Mouse (Mus musculus): ENCODE results near the gene Antxr1. TPM values are rescaled to one million over a fixed set of nuclear protein-coding genes. Genes with fewer than 3 reads are reported as not detected.
A peak's percentile ranks its signal among the peaks of the same experiment; 100 is the strongest.
"Not testable (repeated sequence)": the region's sequence is repeated elsewhere in the genome, so short reads cannot be mapped to it uniquely, and the experiment has no call there.

Antxr1 gene
- polyA plus RNA-seq, 1 experiment: not detected

DNA sequence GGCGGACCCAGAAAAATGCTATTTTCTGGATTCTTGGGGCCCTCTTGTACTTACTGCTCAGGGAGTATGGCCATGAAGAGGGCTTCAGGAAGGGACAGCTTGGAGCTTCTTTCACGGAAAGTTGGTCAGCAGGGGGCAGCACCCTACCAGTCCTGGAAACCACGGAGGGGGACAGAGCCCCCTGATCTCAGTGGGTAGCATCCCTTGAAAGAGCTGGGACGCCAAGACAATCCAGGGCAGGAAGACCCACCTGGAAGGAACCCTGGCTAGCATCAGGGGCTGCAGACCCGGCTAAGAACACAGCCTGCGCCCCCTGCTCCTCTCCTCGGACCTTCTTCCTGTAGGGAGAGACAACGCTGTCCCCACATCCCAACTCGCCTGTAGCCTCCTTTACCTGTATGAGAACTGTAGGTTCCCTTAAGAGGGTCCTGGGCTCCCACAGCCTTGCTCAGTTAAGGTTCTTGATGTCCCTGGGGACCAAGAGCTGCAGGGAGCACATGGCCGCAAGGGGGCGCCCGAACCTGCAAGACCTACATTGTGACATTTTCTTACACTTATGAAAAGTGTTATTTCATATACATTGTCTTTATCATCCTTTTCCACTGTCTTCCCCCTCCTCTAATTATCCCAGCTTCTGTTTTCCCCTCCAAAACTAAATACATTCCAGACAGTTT lies 234.2 kb downstream of the Antxr1 start:
- H3K27ac ChIP-seq (ENCODE audit: insufficient read depth, low read depth, low read length): no peak overlapping the region
- peak overlapping the region; percentile 29 for H3K4me3 ChIP-seq (ENCODE audit: insufficient read depth, low read depth, low read length)
- peaks cover 12% of the 10 kb centered on the region; the same call in 1 of the 2 replicates for H3K4me1 ChIP-seq (ENCODE audit: control insufficient read depth, insufficient read depth, low read length)
- WGBS: 13% methylated on average over 12 of the region's 12 CpGs
- no peak for TF ChIP-seq POLR2A (IDR thresholded peaks at IDR 0.05; ENCODE audit: insufficient read depth, low read depth, low read length)
- TF ChIP-seq CTCF (IDR thresholded peaks at IDR 0.05; ENCODE audit: insufficient read depth, low read depth, low read length): peak; percentile 80

DNA sequence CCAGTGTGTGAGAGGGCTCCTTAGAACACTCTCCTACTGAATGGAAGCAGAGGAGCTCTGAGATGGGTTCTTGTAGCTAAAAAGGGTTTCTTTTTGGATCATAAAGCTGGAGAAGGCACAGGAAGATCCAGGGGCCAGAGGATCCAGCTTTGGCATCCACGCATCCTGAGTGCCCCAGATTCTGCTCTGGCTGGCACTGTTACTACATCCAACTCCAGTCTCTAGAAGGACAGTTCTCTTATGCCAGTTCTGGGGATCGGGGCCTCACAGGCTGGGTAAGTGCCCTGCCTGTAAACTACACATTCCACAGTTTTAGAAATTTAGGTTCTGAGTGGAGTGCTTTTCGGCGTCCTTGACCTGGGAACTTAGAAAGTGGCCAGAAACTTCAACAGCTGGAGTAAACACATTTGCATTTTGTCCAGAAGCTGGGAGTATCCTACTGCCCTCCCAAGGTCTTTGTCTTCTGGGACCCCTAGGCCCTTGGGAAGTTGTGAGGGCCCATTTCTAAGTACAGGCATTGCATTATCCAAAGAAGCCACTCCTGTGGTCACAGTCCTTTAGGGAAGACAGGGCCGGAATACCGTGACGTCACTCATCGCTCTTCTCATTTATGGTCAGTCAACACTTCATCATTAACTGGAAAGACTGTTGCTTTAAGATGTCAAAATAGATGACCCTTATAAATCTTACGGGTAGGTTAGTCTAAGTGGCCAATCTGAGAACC lies 235.2 kb downstream of the Antxr1 start:
- Histone ChIP-seq H3K27ac (ENCODE audit: insufficient read depth, low read depth, low read length) (no peak overlapping the region), H3K4me3 (ENCODE audit: insufficient read depth, low read depth, low read length) (no peak overlapping the region), H3K4me1 (ENCODE audit: control insufficient read depth, insufficient read depth, low read length) (peaks cover 12% of the 10 kb centered on the region; the same call in 1 of the 2 replicates)
- TF ChIP-seq CTCF (IDR thresholded peaks at IDR 0.05; ENCODE audit: insufficient read depth, low read depth, low read length) (no peak), POLR2A (IDR thresholded peaks at IDR 0.05; ENCODE audit: insufficient read depth, low read depth, low read length) (no peak)
- 89% methylated on average over 9 of the region's 9 CpGs for WGBS

DNA sequence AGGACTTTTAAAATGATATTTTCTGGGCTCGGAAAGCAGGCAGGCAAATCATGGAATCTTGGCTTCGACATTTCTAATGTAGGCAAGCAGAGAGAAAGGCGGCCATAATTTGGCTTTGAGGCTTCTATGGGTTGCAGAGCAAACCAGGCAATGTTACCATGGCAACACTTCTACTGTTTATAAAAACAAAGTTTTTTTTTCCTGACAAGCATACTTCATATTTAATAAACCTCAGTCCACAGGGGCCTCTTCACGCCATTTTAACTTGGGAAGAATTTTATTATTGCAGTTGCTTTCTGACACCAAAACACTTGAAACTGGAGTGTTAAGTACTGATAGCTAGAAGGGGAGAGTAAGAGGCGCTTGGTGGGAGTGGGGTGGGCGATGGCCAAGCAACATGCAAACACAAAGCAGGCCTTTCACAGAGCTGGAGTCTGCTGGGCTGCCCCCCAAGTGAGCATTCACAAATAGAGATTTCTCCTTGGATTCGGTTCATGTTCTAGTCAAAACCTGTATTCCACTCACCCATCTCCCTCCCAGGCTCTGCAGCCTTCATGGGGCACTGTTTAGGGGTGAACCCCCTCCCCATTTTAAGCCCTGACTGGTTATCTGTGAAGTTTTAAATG lies 235.8 kb downstream of the Antxr1 start:
- 54% methylated on average over 7 of the region's 7 CpGs for WGBS
- no peak overlapping the region for H3K4me3 ChIP-seq (ENCODE audit: insufficient read depth, low read depth, low read length)
- H3K27ac ChIP-seq (ENCODE audit: insufficient read depth, low read depth, low read length): no peak overlapping the region
- TF ChIP-seq POLR2A (IDR thresholded peaks at IDR 0.05; ENCODE audit: insufficient read depth, low read depth, low read length) (no peak), CTCF (IDR thresholded peaks at IDR 0.05; ENCODE audit: insufficient read depth, low read depth, low read length) (no peak)
- H3K4me1 ChIP-seq (ENCODE audit: control insufficient read depth, insufficient read depth, low read length): peaks cover 12% of the 10 kb centered on the region; the same call in 1 of the 2 replicates

DNA sequence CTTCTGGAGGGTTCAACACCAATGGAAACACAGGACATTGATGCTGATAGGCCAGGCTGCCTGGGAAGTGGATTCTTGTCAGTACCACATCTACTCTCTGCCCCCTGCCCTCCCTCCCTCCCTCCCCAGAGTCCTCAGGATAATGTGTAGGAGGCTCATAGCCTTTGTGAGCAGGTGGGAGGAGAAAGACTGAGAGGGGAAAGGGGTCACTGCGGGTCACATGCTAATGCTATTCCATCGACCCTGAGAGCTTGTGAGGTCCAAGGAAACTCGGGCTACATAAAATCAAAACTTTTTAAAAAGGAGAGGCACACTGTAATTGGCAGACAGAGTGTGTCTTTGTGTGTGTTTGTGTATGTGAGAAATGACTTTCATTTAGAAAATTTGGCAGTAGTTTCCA lies 236.4 kb downstream of the Antxr1 start:
- 22% methylated on average over 3 of the region's 3 CpGs for WGBS
- Histone ChIP-seq H3K27ac (ENCODE audit: insufficient read depth, low read depth, low read length) (no peak overlapping the region), H3K4me3 (ENCODE audit: insufficient read depth, low read depth, low read length) (no peak overlapping the region), H3K4me1 (ENCODE audit: control insufficient read depth, insufficient read depth, low read length) (peaks cover 12% of the 10 kb centered on the region; the same call in 1 of the 2 replicates)
- no peak for TF ChIP-seq POLR2A (IDR thresholded peaks at IDR 0.05; ENCODE audit: insufficient read depth, low read depth, low read length)
- TF ChIP-seq CTCF (IDR thresholded peaks at IDR 0.05; ENCODE audit: insufficient read depth, low read depth, low read length): no peak

DNA sequence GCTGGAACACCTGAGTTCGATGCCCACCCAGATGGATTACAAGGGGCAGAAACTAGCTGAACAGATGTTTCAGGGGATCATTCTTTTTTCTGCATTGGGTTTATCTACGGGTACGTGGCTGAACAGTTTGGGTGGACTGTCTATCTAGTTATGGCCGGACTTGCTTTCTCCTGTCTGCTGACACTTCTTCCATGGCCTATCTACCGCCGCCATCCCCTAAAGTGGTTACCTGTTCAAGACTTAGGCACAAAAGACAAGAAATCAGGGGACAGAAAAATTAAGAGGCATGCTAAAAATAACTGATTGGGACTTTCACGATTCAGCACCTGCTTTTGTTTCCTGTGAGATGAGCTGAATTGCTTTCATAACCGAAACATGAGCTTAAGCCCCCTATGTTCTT lies 242.0 kb downstream of the Antxr1 start:
- H3K4me3 ChIP-seq (ENCODE audit: insufficient read depth, low read depth, low read length); H3K4me1 ChIP-seq (ENCODE audit: control insufficient read depth, insufficient read depth, low read length); H3K27ac ChIP-seq (ENCODE audit: insufficient read depth, low read depth, low read length): not testable (repeated sequence)
- WGBS: 88% methylated on average over 8 of the region's 8 CpGs

DNA sequence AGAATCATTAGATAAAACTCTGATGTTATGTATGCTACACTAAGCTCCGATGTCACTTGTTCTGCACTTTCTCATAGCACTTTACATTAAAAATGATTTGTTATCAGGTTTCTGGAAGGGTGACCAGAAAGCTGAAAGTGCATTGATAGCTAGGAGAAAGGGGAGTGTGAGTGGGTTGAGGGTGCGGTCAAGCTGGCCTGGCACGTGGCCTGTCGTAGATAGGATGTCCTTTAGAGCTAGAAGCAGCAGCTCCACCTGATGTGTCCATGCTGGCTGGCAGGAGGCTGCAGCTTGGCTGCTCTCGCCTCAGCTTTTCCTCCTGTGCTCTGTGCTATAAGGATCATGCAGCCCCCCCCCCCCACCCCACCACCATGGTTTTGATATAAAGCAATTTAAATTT lies 243.1 kb downstream of the Antxr1 start:
- H3K4me1 ChIP-seq (ENCODE audit: control insufficient read depth, insufficient read depth, low read length): no peaks in the 10 kb centered on the region
- TF ChIP-seq CTCF (IDR thresholded peaks at IDR 0.05; ENCODE audit: insufficient read depth, low read depth, low read length): no peak
- no peak for TF ChIP-seq POLR2A (IDR thresholded peaks at IDR 0.05; ENCODE audit: insufficient read depth, low read depth, low read length)
- H3K27ac ChIP-seq (ENCODE audit: insufficient read depth, low read depth, low read length): no peak overlapping the region
- no peak overlapping the region for H3K4me3 ChIP-seq (ENCODE audit: insufficient read depth, low read depth, low read length)
- 93% methylated on average over 5 of the region's 5 CpGs for WGBS

DNA sequence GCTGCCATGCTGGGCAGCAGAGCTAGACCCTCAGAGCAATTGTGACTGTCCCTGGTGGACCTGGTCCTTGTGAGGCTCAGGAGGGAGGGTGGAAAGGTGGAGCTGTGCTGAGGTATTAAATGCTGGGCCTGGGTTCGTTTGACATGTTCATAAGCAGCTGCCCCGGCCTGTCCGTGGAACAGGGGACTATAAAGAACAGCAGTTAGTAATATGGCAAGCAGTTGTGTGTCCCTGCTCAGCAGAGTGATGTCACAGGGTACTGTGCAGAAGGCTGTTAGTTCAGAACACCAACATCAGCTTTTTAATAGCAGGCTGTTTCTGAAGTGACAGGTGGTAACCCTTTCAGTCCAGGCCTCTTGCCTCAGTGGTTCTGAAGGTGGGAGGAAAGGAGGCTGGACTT lies 244.7 kb downstream of the Antxr1 start:
- TF ChIP-seq CTCF (IDR thresholded peaks at IDR 0.05; ENCODE audit: insufficient read depth, low read depth, low read length) (no peak), POLR2A (IDR thresholded peaks at IDR 0.05; ENCODE audit: insufficient read depth, low read depth, low read length) (no peak)
- 85% methylated on average over 3 of the region's 3 CpGs for WGBS

DNA sequence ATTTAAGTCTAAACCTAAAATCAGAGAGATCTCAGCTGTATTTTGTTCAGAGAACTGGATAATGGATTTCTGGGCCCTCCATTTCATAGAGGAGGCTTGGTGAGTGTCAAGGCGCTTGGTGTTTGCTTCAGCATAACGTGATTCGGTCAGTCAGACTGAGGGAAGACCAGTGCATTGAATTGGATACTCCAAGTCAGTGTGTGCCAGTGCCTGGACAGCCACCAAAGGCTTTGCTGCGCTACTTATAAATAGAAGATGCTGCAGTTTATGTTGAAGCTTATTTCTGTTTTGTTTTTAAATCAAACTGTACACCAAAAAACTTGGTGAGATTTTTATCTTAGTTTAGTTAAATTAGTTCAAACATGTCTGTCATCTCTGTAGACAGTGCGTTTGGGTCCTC lies 247.3 kb downstream of the Antxr1 start:
- H3K27ac ChIP-seq (ENCODE audit: insufficient read depth, low read depth, low read length): no peak overlapping the region
- no peak for TF ChIP-seq CTCF (IDR thresholded peaks at IDR 0.05; ENCODE audit: insufficient read depth, low read depth, low read length)
- TF ChIP-seq POLR2A (IDR thresholded peaks at IDR 0.05; ENCODE audit: insufficient read depth, low read depth, low read length): no peak
- H3K4me3 ChIP-seq (ENCODE audit: insufficient read depth, low read depth, low read length): no peak overlapping the region
- WGBS: 93% methylated on average over 5 of the region's 5 CpGs
- H3K4me1 ChIP-seq (ENCODE audit: control insufficient read depth, insufficient read depth, low read length): no peaks in the 10 kb centered on the region

More for the DNA sequence above, 244.7 kb downstream of the Antxr1 start:
- Histone ChIP-seq H3K4me3 (ENCODE audit: insufficient read depth, low read depth, low read length) (no peak overlapping the region), H3K4me1 (ENCODE audit: control insufficient read depth, insufficient read depth, low read length) (no peaks in the 10 kb centered on the region), H3K27ac (ENCODE audit: insufficient read depth, low read depth, low read length) (no peak overlapping the region)

DNA sequence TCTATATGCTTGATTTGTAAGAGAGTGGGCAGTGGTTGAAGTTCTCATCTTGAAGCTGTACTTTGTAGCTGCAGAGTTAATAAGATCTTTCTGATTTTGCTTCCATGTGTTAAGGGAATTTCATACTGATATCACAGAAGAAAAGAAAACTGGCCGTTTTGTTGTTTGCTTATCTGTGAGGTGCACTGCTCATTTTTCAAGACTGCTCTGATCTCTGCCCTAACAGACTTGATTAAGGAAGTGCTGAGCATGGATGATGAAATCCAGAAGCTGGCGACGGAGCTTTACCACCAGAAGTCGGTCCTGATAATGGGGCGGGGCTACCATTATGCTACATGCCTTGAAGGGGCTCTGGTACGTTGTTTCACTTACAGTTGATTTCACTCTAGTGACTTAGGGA lies 250.6 kb downstream of the Antxr1 start:
- Histone ChIP-seq H3K27ac (ENCODE audit: insufficient read depth, low read depth, low read length) (no peak overlapping the region), H3K4me3 (ENCODE audit: insufficient read depth, low read depth, low read length) (no peak overlapping the region), H3K4me1 (ENCODE audit: control insufficient read depth, insufficient read depth, low read length) (no peaks in the 10 kb centered on the region)
- TF ChIP-seq CTCF (IDR thresholded peaks at IDR 0.05; ENCODE audit: insufficient read depth, low read depth, low read length): no peak
- TF ChIP-seq POLR2A (IDR thresholded peaks at IDR 0.05; ENCODE audit: insufficient read depth, low read depth, low read length): no peak
- WGBS: 91% methylated on average over 6 of the region's 6 CpGs

Other genes with a start within 250 kb of the Antxr1 start
- not detected in 2 replicates for gene D6Ertd527e, start 231.1 kb downstream of the Antxr1 start, polyA plus RNA-seq (2012; ENCODE audit: insufficient read depth, insufficient read length, low replicate concordance, missing spikeins)
- gene Gkn1, start 15.1 kb upstream of the Antxr1 start, polyA plus RNA-seq (2012; ENCODE audit: insufficient read depth, insufficient read length, low replicate concordance, missing spikeins): not detected in 2 replicates
- not detected in 2 replicates for gene Gkn2, start 37.5 kb upstream of the Antxr1 start, polyA plus RNA-seq (2012; ENCODE audit: insufficient read depth, insufficient read length, low replicate concordance, missing spikeins)
- gene Gkn3, start 53.1 kb upstream of the Antxr1 start, polyA plus RNA-seq (2012; ENCODE audit: insufficient read depth, insufficient read length, low replicate concordance, missing spikeins): not detected in 2 replicates
- gene Bmp10, start 93.2 kb upstream of the Antxr1 start, polyA plus RNA-seq (2012; ENCODE audit: insufficient read depth, insufficient read length, low replicate concordance, missing spikeins): not detected in 2 replicates
- not detected in 2 replicates for gene Arhgap25, start 197.4 kb upstream of the Antxr1 start, polyA plus RNA-seq (2012; ENCODE audit: insufficient read depth, insufficient read length, low replicate concordance, missing spikeins)

Data from olfactory bulb, adult 2 months (tissue).